Mouse (Mus musculus) layer of hippocampus, adult 18-20 months (tissue): ENCODE measurements around the gene Il12rb1. TPM values are rescaled to one million over a fixed set of nuclear protein-coding genes. Genes with fewer than 3 reads are reported as not detected.

ENCODE experiments used
- DNase-seq, 2 experiments: peaks; one replicate each; pipeline ENCODE4 v3.0.0; 2022; ENCODE audit warnings: low spot score in 2 of 2
- long read RNA-seq: library from polyadenylated mRNA; stranded (forward); transcript quantifications from one replicate; pipeline ENCODE4 v2.0.0, GENCODE M21; 2021
- total RNA-seq, 2 experiments: library from RNA; stranded (reverse); gene quantifications; 2 replicates each; pipeline ENCODE4 v1.2.3; 2021

Gene Il12rb1
- total RNA-seq, result 1 to 10 TPM in 1 of 2 experiments, under 1 TPM in 1; 0.97 to 1.7 TPM
- long read RNA-seq, partial matches to known transcripts, result 2 of 2 reads
- long read RNA-seq, other reads (novel, unspliced or antisense), result 0 of 2 reads

DNA sequence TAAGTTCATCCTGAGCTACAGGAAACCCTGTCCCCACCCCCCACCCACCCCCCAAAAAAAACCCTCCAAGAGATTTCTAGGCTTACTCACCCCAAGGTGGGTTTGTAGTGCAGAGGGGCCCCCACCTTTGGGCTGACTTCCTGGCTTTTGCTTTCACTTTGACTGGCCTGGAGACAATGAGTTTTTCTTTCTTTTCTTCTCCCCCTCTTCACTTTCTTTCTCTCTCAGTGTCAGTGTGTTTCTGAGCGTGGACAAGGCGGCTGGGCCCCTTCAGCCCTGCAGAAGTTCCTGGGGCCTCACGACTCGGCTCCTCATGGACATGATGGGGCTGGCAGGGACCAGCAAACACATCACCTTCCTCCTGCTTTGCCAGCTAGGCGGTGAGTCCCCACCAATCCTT, at the start of gene Il12rb1:
TSS of gene Il12rb1 (plus strand) at position 211 of the 400 bp plus-strand sequence.
- no peak for DNase-seq

DNA sequence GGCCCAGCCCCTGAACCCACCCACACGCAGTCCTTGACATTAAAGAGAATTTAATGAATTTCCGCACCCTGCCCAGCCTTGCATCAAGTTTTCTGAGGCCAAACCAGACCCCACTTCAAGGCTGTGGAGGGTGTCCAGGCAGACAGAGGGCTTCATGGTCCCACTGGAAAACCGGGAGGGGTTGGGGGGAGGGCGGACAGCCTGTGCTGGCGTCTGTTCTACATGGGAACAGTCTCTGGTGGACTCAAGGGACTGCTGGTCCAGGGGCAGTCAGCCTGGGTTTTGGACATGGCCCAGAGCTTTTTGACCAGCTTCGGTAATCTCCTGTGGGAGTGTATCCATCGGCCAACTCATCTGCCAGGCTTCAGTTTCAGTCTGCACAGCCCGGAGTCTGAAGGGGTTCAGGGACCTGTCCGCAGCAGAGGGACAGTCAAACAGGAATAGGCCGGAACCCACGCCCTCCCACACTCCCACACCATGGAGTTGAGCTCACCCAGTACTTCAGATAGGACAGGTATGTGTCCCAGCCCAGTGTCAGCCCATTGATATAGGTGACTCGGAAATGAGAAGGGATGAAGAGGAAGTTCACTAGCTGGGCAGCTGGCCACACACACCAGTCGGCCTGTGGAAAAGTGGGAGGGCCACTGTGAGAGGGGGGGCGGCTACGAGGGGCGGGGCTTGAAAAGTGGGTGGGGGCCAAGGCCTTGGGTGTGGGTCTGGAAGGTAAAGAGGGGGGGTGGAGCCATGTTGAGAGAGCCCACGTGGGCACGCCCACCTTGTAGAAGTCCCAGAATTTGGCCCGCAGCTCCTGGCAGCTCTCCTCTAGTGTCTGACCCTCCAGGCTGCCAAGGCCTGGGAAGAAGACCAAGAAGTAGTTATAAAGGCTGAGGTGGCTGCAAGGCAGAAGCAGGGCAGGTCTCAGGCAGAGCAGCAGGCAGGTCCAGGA, 49.4 kb upstream of the Il12rb1 start:
- DNase-seq, result no peak

DNA sequence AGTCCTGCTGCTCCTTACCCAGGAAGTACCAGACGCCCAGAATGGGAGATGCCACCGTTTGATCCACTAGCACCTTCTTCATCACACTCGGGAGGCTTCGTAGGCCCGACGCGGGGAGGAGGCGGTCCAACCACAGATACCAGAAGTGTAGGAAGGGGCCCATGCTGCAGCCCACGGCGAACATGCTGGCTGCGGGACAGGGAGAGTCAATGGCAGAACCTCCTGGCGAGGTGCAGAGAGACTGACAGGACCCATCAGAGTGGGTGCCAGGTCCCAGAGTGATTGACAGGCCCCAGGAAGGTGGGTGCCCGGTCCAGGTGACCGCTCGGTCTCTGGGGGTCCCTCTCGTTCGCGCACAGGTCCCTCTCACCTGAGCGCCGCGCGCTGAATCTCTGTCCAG, 47.9 kb upstream of the Il12rb1 start:
- DNase-seq, result no peak

DNA sequence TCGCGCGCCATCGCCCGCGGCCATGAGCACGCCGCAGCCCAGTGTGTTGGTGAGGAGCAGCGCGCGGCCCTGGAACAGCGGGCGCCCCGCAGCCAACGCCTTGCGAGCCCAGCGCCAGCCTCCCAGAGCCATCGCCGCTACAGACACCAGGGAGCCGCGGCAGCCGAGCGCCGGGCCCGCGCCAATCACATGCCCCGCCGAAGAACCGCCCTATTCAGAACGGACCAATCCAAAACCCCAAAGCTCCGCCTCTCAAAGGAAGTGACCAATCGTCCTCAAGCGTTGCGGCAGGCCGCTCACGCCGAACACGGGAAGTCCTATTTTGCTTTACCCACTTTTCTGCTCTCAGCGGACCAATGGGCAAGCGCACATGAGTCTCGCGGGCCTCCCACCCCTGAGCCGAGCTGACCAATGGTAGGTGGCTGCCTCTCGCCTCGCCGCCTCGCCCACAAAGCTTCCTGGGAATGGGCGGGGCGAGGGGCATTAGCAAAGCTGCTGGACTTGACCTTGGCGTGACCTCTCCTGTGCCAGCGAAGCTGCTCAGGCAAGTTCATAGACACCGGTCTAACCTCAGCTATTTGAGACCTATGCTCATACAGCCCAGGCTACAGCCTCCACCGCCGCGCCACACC, 47.4 kb upstream of the Il12rb1 start, which contains the start of gene Mpv17l2:
TSS of gene Mpv17l2 (minus strand) at position 172 of the 632 bp plus-strand sequence.
- peak; percentile 97 to 98 for DNase-seq

DNA sequence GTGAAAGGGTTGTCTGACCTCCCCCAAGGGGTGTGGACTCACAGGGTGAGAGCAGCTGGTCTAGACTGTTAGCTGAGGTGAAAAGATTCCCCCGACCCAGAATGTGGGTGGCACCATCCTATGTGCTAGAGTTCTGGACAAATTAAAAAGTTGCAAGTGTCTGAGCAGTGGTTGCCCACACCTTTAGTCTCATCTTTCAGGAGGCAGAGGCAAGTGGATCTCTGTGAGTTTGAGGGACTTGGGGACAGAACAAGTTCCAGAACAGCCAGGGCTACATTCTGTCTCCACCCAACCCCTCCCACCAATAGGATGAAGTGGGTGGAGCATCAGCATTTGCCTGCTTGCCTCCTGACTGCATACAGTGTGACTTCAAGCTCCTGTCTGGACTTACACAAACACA, 46.1 kb upstream of the Il12rb1 start:
- DNase-seq, result no peak

DNA sequence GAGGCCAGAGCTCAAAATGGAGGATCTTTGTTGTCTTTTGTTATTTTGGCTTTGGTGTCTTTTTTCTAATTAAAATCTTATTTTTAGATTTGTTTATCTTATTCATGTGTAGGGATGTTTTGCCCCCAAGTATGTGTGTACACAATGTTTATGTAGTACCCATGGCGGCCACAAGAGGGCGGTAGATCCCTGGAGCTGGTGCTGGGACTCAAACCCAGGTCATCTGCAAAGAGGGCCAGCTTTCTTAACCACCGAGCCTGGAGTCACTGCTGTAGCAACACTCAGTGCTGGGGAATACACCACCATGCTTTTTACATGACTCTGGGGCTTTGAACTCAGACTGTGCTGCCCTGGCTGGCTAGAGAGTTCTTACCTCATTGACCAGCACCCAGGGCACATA, 44.9 kb upstream of the Il12rb1 start:
- DNase-seq, result no peak

DNA sequence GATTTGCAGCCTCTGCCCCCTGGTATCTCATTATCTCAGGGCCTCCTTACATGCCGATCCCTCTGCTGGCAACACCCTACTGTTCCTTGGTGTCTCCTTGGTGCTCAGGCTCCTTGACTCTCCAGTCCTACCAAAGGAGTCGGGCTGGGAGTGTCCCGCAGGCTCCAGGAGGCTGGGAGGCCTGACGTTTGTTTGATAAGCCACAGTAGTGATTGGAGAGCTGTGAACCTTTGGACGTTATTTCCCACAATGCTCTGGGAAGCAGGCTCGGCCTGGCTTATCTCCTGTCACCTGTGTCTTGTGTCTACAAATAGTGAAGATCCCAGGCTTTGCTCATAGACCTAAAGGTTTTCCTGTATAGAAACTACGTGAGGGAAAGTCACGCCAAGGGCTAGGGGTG, 44.2 kb upstream of the Il12rb1 start:
- DNase-seq, result no peak

DNA sequence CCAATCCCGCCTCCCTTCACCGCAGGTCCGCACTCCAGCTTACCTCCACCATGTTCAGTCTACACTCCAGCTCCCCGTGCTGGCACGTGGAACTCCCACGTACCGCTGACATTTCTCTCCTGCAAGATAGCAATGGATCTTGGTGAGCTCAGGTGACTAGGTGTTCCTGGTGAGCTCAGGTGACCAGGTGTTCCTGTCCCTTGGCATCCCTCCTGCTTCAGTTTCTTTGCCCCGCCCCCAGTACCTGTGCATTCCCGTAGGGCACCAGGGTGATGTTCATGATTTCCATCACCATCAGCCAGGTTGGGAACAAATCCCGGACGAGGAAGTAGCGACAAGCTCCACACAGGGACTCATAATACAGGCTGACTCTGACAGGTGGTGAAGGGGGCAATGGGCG, 43.6 kb upstream of the Il12rb1 start:
- no peak for DNase-seq

DNA sequence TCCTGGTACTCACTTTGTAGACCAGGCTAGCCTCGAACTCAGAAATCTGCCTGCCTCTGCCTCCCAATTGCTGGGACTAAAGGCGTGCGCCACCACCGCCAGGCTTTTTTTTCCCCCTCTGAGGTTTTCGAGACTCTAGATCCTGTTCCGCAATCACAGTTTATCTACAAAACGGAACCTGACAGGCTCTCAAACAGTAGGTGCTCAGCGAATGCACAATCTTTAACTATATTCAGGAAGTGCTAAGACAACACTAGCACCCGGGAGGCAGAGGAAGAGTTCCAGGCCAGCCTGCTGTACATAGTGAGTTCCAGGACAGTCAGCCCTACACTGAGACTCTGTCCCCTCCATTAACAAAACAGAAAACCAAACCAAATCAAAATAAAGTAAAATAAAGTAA, 42.9 kb upstream of the Il12rb1 start:
- DNase-seq, result no peak

DNA sequence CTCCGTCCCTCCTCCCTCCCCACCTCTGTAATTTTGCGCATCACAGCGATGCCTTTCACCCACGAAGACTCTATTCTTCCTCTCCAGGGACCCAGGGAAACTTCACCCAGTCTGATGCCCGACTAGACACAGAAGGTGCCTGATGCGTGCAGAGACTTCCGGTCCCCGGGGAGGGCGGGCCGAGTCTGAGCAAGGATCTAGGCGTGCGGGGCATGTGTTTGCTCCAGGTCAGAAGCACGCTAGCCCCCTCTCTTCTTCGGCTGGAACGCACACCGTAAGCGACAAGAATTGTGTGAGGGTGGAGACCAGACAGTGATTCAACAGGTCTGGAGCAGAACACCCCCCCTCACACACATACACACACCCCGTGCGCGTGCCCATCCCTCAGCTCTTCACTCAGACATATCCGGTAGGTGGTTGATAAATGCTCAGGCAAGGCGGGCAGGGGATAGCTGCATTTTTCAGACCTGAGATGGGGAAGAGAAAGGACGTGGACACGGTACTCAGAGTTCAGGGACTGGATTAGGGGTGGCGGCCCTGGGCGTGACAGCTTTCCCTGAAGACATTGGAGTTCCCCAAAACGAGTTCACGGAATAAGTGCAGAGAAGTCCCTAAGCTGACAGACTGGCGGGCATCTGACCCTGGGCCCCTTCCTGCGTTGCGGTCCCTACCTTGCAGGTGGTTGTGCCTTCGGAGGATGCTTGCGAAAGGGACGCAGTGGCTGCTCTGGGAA, 42.2 kb upstream of the Il12rb1 start:
- no peak for DNase-seq

DNA sequence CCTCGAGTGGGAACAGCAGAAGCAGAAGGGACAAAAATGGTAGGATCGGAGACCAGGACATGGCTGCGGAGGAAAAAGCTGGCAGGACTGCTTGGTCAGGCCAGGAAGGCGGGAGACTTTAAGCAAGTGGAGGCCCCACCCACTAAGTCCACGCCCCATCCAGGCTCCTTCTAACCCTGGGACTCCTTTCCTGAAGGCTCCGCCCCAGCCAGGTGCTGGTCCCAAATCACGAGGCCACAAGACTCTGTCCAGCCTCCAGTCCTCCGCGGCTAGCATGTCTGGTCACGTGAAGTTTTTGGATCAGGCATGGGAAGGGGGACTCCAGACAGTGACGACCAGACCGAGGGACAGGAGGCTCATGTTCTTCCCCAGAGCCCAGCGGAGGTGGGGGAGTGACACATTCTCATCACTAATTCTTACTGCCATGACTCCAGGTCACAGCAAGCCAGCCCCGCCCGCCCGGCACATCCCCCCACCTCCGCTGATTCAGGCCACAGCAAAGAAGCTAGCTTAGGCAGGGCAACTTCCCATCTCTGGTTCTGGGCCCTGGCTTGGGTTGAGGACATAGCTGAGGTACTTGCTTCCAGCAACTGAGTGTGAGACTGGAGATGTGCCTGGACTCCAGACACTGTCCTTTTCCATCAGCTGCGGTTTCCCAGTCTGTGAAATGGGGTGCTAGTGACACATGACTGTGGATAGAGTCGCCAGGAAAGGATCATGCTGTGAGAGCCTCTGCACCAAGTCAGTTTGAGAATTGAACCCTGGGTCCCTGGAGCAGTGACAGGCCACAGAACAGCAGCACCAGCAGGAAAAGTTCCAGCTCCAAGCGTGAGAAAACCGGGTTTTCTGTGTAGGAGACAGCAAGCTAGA, 41.4 kb upstream of the Il12rb1 start:
- DNase-seq, result no peak

DNA sequence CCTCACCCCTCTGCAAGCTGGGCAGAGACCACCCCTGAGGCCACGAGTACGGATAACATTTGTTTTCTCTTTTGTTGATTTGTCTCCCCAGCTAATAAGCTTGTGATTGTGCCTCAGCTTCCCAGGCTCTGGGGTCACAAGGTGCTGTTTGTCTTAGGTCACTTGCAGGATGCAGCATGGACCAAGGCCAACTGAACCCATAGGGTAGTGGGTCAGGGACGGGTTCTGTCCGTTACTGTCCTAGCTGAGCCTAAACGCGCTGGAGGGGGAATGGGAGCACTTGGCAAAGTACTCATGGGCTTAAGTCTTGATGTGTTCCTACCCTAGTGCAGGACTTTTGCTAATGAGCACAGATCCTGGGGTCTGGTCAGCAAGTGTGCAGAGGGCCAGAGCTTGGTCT, 40.7 kb upstream of the Il12rb1 start:
- DNase-seq, result no peak

DNA sequence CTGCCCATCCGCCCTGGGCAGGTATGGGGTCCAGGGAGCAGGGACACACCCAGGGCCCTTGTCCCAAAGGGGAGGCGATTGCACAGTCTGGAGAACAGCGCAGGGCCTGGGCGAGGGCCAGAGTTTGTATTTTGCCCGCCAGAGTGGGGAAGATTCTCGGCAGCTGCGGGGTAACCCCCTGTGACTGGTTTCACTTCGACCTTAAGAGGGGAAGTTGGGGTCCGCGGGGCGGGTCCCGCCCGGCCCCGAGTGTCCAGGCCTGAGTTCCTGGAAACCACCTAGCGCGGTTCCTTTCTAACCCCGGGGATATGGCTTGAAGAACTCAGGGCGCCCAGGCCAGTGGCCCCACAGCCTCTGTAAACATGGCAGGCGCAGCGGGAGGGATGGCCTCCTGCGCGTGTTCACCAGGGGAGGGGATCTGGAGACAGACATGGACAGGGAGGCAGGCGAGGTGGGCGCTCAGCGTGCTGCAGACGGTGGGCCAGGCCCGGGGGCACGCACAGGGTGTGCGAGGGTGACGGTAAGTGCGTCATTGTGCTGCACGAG, 39.9 kb upstream of the Il12rb1 start:
- DNase-seq, result no peak

DNA sequence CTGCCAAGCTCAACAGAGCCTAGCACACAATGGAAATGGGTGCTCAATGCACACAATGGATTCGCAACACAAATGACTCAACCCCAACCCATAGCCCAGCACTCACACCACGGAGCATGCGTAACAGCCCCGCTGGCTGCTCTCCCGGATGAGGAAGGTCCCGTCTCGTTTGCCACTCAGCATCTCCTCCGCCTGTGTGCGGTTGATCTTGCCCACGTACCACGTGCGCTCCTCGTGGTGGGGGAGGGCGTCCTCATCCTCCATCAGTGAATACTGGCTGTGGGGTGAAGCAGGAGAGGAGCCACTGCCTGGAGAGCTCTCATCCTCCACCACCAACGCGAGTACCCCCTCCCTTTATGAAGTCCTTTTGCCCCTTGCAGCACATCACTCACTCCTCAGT, 39.3 kb upstream of the Il12rb1 start:
- no peak for DNase-seq

DNA sequence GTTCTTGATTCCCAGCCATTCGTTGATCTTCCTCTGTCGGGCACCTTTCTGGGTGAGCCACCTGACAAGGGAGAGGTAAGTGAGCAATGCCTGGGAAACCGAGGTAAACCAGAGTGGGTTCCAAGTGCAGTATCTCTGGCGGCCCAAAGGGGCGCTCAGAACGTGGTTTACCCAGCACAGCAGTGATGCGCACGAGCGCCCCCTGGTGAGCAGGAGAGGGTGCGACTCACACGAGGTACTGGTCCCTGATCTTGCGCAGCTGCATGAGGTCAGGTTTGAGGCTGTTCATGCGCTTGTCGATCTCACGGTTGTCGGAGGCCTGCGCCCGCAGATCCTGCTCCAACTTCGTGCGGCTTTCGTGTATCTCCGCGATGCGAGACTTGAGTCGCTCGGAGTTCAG, 38.9 kb upstream of the Il12rb1 start:
- DNase-seq, result peak; percentile 91 to 97

DNA sequence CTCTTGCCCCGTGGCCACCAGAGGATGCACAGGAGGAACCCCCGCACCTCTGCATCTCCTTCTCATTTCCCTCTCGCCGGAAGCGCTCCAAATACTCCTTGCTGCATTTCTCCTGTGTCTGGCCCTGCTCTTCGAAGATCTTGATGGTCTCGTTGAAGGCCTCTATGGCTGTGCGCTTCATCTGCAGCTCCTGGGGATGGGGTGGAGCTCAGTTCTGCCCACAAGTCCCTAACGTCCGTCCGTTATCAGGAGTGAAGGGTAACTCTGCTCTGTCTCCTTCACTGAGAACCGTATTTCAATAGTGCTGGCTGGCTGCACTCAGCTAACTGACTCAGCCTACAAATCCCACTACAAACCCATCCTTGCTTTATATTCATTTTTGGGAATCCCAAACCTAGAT, 38.4 kb upstream of the Il12rb1 start:
- DNase-seq, result no peak

DNA sequence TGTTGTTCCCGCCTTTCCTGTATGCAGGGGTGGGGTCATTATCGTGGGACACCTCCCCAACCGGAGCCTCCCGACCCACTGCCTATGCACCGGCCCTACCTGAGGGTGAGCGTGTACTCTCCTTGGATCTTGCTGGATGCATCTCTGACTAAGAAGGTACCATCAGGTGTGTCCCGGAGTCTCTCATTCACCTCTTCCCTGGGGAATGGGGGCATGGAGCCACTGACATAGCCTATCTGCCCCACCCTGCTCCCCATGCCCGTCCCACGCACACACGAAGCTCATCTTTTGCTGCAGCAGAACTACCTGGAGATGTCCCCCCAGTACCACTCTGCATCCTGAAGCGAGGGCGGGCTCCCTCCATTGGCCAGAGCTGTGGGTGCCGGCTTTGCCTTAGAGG, 37.5 kb upstream of the Il12rb1 start:
- no peak for DNase-seq

DNA sequence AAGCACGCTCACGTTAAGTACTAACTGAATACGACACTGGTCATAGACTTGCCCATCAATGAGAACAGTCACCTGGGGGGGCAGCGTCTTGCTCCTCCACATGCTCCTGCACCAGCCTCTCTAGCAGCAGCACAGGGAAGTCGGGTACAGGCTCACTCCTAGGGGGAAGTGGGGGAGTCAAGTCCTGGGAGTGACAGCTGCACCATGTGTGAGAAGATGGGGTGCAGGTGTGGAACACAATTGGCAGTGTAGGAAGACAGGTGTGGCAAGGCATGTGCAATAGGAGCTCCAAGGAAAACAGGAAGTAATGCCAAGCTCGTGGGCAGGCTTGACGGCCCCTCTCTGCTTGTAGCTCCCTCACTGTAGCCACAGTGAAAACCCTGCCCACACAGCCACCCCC, 37.0 kb upstream of the Il12rb1 start:
- DNase-seq, result no peak

DNA sequence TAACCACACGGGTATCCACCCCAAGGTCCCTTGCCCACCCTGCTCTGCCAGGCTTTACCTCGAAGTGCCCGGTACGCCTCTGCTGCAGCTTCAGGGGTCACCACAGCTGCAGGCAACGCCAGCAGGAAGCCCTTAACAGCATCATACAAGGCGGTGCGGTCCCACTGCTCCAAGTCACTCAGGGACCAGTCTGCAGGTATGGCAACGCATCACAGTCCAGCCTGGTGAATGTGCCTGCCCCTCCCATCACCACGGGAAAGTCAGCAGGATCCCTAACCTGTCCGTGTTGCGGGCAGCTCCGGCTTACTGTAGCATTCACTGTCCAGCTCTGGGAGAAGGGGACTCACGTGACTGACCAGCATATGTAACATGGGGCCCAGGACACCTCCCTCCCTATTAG, 36.2 kb upstream of the Il12rb1 start:
- DNase-seq, result no peak

DNA sequence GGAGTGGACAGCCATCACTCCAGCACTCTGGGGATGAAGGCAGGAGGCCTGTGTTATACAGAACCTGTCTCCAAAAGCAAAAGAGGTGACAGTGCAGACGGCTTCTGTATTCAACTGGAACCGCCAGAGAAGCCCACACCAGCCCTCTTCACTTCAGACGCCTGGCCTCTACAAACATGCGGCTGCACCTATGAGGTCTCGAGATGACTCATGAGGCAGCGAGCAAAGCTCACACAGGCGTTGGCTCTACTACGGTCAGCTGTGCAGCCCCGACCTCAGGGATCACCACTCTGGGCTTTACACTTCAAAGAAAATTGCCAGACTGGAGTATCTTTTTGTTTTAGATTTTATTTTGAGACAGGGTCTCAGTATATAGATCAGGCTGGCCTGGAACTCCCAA, 35.4 kb upstream of the Il12rb1 start:
- no peak for DNase-seq
